Mouse (Mus musculus) heart, postnatal 0 days (tissue): ENCODE results near the gene Lzts2.

Experiments used
- CTCF ChIP-seq: IDR thresholded peaks from 2 replicates; pipeline ENCODE4 v1.5.1; 2016; ENCODE audit warnings: antibody characterized with exemption, control low read depth, low read depth
- EP300 ChIP-seq: IDR thresholded peaks from 2 replicates; pipeline ENCODE4 v1.6.1; 2016; ENCODE audit warnings: antibody characterized with exemption, low read depth

- TF ChIP-seq CTCF (no peak), EP300 (no peak)
Measured at GRCm38 (mm10) chr19:45014981-45015402, 778 bp downstream of the Lzts2 start.
